Mouse (Mus musculus) gastrocnemius, postnatal 25 days (tissue): Measurements from ENCODE around the gene Atp6v0a1. TPM values are rescaled to one million over a fixed set of nuclear protein-coding genes. Genes with fewer than 3 reads are reported as not detected.
A peak's percentile ranks its signal among the peaks of the same experiment; 100 is the strongest.
"Not testable (repeated sequence)": the region's sequence is repeated elsewhere in the genome, so short reads cannot be mapped to it uniquely, and the experiment has no call there.

Experiments
- DNase-seq: peaks from one replicate; pipeline ENCODE4 v3.0.0; 2022
- total RNA-seq, 2 experiments: library from RNA; stranded (reverse); gene quantifications; 1 replicate in 1 of 2; 2 replicates in 1 of 2; pipeline ENCODE4 v1.2.3; 2021

Atp6v0a1 gene
- total RNA-seq, 2 experiments from 2014 or later: 56.9 to 60.0 TPM

DNA sequence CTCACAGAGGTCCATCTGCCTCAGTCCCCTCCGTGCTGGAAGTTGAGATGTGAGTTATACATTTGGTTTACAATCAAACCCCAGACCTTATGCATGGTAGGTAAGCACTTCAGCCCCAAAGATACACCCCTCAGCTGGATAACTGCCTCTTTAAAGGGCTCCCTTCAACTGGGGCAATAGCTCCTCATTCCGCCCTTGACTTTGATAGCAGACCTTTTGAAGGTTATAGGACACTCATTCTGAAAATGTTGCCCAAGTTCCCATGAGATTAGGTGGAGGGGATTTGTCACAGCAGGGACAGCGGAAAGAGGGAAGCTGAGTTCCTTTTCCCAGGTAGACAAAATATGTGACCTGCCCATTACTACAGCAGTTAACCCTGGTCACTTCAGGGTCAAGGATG is 28.0 kb upstream of the Atp6v0a1 start:
- DNase-seq: no peak

DNA sequence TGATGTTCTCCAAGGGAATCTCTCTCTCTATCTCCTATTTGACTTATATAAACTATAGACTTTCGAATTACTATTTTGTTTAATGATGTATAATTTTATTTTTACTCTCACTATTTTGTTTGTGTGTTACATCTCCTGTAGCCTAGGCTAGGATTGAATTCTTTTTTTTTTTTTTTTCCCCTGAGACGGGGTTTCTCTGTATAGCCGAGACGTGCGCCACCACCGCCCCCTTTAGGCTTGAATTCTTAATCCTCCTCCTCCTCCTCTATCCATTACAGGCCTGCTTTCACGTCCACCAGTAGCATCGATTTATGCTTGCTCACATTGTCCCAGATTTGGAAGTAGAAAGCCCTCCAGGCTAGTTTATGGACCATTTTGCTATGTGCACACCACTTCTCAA is 27.2 kb upstream of the Atp6v0a1 start:
- DNase-seq: no peak

DNA sequence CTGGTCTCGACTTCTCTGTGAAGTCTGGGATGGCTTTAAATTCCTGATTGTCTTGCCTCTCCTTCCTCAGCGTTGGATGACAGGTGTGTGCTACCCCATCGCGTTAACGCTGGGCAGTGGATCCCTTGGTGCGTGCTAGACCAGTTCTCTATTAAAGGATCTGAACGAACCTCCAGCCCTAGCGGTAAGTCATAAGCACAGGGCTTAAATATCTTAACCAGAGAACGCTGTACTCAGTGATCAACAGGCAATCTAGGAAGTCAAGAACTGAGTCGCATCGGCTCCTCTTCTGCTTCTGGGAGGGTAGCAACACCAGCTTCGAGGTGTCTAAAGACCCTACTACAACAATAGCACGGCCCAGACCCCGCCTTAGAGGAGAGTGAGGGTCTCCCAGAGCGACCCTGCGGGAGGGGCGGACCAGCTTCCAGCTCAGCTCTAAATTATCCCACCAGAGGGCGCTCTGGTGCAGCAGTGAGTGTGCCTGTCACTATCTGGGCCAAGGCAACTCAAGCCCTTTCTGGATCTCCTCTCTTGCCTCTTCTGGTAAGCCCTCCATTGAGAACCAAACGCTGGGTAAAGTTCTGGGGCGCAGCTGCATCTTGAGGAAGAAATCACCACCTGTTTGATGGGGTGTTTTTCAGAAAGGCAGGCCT is 26.0 kb upstream of the Atp6v0a1 start:
- peak; percentile 68 for DNase-seq

DNA sequence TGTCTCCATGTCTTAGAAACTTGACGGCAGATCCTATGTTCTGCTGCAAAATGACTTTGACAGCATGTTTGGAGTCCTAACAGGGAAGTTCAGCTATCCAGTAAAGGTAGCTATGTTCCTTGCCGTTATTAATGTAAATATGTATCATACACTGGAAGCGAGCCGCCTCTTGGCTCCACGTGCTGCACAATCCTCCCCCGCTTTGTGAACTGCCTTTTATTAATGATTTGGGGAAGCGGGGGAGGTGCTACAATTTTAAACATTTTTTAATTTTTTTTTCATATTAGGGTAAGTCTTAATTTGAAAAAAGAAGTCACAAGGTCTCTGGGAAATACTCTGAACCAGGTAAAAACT is 25.5 kb upstream of the Atp6v0a1 start:
- no peak for DNase-seq

DNA sequence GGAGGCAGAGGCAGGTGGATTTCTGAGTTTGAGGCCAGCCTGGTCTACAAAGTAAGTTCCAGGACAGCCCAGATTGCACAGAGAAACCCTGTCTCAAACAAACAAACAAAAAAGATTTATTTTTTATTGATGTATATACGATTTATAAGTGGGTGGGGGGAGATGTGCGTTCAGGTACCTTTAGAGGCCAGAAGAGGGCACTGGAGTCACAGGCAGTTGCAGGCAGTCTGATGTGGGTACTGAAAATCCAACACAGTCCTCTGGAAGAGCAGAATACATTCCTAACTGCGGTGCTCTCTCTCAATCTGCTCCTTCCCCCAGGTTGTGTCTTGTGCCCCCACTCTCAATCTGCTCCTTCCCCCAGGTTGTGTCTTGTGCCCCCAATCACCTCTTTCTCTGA is 23.6 kb upstream of the Atp6v0a1 start:
- DNase-seq: no peak

DNA sequence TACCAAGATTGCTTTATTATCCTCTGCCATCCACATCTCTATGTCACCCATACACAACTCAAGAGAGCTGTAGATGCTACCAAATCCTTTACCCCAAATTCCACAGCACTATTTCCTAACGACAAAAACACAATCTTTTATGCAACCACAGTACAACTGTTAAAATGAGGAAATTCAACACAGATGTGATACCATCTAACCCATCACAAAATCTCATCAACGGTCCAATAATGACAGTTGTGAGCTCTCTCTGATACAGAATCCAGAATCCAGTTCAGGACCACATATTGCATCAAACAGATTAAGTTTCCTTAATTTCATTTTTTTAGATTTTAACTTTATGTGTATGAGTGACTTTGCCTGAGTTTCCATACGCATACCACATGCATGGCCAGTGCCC is 20.6 kb upstream of the Atp6v0a1 start:
- DNase-seq: no peak

DNA sequence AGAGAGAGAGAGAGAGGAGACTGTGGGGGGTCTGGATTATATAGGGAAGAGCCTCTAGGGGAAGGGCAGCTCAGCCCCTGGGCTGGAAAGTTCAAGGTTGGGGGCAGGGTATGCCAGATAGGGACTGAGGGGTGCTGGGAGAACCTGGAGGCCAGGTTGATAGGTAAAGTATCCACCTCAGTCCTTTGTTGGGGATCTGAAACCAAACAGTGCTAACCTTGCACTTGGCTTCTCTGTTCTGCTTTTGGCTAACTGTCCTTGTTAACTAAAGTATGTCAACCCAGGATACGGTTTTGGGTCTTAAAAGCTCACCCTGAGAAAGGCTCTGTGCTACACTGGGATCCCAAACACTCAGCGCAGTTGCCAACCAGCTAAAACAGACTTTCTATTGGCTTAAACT is 19.6 kb upstream of the Atp6v0a1 start:
- DNase-seq: no peak

DNA sequence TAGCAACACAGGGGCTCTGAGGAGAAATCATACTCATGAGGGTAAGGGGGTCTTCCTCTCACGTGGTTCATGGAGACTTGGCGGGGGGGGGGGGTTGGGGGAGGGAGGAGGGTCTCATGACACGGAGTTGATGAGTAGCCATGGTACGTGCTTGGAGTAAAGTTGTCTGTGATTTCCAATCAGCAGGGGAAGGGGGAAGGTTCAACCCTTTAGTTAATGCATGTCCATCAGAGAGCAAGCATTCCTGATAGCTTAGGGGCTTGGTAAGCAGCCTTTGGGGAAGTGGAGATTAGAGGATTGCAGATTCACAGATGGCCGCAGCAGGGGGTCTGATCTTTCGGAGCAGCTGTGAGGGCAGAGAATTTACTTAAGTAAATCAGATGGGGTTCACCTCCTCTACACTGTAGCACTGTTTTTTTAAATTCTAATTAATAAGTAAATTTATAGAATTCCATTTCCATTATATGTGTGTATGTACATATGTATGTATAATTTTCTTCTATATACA is 18.2 kb upstream of the Atp6v0a1 start:
- no peak for DNase-seq

DNA sequence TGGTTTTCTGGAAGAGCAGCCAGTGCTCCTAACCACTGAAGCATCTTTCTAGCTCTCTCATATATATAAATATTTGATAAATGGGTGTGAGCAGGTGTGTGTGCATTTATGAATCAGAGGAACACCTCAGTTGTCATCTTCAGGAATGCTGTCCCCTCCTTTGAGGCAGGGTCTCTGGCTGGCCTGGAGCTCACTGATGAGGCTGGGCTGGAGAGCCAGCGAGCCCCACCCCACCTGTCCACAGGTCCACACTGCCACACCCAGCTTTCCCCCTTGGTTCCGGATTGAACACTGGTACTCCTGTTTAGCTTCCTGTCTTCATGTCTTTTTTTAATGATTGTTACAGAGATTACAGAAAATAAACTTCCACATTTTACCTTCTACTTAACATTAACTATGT is 15.8 kb upstream of the Atp6v0a1 start:
- no peak for DNase-seq

DNA sequence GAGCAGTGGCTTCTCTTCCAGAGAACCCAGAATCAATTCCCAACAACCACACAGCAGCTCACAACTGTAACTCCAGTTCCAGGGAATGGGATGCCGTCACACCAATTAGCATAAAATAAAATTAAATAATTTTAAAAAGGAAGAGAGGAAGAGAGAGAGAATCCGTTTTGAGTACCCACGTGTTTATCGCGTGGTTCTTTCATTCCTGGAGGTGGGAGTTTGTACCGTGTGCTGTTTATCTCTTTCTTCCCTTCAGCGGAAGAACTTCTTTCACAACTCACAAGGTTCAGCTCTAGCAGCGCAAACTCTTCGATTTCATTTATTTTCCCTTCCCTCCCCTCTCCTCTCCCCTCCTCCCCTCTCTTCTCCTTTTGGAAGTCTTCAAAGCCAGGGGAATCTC is 15.0 kb upstream of the Atp6v0a1 start:
- DNase-seq: no peak

DNA sequence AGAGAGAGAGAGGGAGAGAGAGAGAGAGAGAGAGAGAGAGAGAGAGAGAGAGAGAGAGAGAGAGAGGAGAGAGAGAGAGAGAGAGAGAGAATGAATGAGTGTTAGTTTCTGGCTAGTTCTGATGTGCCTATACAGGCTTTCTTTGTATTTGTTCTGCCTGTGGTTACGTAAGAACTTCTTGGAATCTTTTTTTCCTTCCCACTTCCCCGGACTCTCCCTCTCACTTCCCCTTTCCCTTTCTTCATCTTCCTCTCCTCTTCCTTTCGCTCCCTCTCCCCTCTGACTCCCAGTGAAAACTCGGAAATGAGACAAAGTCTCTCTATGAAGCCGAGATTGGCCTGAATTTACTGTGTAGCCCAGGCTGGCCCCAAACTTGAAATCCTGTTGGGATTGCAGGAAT is 14.6 kb upstream of the Atp6v0a1 start:
- DNase-seq: no peak

DNA sequence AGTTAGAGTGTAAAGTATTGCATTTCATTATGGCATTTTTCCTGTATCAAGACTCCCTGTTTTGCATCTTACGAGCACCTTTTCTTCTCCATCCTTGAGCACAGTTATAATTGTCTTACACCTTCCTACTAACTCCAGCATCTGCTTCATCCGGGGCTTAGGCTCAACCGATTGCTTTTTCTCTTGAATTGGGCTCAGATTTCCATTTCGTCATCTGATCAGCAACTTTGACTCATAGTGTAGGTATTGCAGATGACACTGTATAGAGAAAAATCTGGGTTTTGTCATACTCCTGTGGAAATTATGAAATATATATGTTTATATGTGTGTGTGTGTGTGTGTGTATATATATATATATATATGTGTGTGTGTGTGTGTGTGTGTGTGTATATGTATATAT is 12.8 kb upstream of the Atp6v0a1 start:
- DNase-seq: no peak

DNA sequence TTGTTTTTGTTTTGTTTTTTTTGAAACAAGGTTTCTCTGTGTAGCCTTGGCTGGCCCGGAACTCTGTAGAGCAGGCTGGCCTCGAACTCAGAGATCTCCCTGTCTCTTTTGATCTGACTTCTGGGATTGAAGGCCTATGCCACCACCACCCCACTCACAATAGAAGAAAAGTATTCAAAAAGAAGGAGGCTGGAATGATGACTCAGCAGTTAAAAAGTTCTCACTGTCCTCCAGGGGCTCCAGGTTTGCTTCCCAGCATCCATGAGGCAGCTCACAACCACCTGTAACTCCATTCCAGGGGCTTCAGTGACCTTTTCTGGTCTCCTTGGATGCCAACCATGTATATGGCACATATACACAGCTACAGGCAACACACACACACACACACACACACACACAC is 10.4 kb upstream of the Atp6v0a1 start:
- no peak for DNase-seq

DNA sequence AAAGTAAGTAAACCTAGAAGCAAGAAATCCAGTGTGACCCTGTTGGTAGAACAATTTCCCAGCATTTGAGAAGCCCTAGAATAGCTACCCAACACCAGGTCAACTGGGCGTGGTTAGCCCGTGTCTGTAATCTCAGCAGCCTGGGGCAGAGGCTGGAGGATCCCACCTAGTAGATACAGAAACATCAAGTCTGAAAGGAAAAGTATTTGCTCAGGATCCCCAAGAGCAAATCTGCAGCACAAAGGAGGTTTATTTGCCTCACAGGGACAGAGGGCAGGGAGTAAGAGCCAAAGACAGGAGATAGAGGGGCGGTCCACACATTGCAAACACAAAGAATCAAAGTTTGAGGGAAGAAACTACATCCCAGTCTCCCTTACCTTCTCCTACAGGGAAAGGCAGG is 10.0 kb upstream of the Atp6v0a1 start:
- DNase-seq: no peak

DNA sequence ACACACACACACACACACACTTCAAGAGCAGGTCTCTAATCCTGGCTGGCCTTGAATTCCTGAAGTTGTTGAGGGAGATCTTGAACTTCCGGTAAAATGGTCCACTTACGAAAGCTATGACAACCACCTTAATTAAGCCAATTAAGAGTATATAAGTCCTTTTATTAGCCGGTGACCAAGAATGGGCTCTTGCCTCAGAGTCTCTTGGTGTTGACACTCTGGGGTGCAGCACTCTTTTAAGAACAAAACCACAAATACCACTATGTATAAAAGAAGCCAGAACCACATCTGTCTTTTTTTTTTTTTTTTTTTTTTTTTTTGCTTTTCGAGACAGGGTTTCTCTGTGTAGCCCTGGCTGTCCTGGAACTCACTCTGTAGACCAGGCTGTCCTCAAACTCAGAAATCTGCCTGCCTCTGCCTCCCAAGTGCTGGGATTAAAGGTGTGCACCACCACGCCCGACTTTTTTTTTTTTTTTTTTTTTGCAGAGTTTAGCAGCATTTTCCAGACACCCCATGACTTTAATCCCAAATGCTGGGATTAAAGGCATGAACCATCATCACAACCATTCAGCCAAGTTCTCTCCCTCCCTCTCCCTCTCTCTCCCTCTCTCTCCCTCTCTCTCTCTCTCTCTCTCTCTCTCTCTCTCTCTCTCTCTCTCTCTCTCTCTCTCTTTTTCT is 7.2 kb upstream of the Atp6v0a1 start:
- DNase-seq: not testable (repeated sequence)

DNA sequence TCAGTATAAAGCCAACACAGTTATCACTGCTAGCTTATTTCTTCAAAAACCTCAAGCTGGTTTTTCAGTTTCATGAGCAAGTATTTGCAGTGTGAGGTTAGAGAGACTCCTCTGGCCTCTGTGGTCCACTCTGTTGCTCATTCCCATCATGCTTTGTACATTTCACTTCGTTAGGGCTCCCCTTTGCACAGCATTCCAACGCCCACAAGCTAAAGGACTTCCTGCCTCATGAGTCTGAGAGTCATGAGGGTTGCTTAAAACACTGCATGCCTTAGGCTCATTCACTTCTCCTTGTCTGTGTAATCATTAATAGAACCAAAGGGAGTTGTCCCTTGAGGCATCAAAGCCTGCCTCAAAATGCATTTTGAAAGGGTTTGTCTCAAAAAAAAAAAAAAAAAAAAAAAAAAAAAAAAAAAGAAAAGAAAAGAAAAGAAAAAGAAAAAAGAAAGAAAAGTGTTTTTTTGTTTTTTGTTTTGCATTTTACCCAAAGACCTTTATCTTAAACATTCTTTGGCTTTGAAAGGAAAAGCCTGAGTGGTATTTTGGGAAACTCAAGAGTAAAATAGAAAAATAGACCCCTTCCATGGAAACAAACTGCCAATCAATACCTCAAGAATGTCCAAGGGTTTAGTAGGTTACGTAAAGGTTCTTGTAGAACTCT is 6.1 kb upstream of the Atp6v0a1 start:
- DNase-seq: no peak

DNA sequence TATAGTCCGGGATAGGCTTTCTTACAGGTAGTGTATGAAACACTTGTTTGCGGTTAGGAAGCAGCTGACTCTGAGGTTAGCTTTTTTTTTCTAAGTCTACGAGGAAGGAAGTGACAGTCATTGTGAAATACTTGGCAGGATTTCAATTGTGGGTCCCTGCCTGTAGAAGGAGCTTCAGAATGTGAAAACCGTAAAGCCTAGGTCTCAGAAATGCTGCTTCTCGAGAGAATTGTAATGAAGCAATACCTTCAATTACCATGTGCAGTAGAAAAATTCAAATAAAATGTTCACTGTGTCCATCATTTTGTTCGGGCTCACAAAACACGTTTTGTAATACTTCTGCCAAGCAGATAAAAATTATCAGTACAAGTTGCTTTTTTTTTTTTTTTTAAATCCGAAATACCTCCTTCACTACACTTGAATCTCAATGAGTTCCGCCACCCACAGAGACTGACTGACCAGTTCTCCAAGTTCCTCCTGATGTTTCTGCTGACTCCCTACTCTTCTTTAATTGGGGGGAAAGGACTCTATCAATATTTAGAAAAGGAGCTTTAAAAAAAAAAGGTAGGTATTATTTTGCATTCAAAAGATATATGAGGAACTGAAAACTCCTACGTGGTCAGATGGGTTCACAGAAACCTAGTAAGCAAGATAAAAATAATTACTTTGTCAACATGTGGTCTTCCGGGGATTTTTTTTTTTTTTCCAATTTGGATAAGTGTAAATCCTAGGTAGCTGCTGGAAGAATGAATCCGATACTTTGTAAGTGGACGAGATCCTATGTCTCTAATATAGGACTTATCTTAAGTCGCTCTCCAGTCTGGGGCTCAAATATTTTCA is 826 bp upstream of the Atp6v0a1 start:
- no peak for DNase-seq

DNA sequence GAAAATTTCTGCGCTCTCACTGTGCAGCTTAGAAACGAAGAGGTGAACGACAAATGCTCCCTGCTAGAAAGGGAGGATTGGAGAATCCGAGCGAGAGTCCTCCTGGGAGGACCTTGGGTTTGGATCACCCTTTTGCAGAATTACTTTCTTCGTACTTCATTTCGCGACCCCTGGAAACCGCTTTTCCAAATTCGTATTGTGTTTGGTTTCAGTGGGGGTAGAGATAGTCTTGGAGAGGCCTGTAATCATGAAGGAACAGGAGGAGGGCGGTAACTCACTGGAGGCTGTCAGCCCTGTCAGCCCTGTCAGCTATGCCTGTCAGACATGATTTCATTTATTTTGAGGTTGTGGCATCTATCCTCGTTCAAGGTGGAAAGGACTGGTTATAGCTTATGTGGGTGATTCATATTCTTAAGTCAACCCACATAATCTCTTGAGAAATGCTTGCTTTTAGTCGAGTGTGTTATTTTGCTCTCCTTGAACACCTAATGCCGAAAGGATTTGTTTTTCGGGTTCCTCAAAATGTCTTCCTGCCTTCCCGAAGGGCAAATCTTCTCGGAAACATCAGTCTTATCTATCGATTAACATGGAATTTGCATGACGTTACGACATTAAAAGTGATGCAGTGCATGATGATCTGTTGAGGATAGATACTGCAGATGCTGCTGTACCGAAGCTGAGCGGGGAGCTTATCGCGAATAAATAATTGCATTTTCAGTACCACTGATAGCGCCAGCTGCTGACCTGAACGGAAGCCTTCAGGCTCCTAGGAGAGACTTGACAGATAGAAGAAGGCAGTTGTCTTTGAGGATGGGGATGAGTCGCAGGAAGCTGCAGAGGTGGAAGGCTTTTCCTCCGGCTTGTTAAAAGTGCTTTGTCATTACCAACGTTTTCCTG is 884 bp downstream of the Atp6v0a1 start:
- no peak for DNase-seq

DNA sequence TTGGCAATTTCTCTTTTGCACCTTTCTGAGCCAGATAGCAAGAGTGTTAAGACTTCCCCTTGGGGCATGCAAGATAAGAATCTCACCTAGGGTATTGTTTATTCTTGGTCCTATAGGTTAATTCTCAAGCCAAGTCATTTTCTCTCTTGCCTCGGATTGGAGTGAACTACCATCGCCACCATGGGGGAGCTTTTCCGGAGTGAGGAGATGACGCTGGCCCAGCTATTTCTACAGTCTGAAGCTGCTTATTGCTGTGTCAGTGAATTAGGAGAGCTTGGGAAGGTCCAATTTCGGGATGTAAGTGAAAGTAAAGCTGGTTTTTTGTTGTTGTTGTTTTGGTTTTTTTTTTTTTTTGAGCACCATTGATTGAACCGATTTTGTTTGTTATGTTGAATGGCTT is 2.4 kb downstream of the Atp6v0a1 start:
- DNase-seq: no peak

DNA sequence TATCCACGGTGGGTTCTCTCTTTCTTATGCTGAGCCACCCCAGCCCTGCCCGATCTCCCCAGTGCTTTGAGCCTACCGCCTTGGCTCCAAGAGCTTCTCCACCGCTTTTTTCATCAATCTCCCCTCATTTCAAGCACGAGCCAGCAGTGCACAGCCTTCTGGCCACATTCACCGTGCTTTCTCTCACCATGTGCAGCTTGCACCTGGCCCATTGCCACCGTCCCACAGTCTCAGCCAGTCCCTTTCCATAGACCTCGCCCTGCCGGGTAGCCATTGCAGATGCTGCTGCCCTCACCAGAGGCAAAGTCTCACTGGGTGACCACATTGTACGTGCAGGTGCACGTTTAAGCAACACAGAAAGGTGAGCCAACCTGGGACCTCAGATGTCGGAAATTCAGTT is 14.1 kb downstream of the Atp6v0a1 start:
- no peak for DNase-seq

DNA sequence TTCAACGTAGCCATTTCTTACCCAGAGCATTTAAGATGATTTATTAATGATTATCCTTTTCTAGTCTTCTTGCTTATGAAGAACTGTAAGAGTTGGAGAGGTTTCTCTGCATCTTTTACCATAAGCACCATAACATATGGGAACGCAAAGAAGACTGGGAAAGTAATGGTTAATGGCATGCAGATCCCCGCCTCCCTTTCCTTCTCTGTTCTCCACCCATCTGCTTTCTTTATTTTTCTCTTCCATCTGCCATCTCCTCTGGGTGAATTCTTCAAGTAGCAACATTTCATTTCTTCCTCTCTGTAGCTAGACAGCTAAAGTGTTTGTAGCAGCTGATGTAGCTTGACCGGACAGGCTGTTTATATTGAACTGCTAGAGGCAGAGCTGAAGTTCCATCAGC is 14.7 kb downstream of the Atp6v0a1 start:
- no peak for DNase-seq

DNA sequence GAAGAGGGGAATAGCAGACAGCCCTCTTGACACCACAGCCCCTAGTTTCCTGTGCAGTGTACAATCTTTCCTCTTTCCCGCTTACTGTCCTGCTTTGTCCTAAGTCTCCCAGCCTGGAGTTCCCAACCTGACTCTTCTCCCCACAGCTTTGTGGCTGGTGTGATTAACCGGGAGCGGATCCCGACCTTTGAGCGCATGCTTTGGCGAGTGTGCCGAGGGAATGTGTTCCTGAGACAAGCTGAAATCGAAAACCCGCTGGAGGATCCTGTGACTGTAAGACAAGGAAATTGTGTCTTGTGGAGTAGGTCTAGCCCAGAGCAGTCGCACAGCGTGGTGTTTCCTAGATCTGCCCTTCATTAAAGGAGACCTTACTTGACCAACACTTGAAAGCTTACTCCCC is 17.9 kb downstream of the Atp6v0a1 start:
- peak; percentile 10 for DNase-seq
